Mouse (Mus musculus) liver, embryonic 14.5 days (tissue): ENCODE results near the gene Cul7.

ENCODE experiments used
- CTCF ChIP-seq: IDR thresholded peaks from 2 replicates; pipeline ENCODE4 v1.5.1; 2016; ENCODE audit warnings: antibody characterized with exemption, low read depth, control low read depth
- EP300 ChIP-seq: IDR thresholded peaks from 2 replicates; pipeline ENCODE4 v1.6.1; 2016; ENCODE audit warnings: antibody characterized with exemption, low read depth

GRCm38 (mm10) chr17:46650232-46651031 lies at the start of gene Cul7:
- TF ChIP-seq CTCF: no peak
- TF ChIP-seq EP300: no peak
